Mouse (Mus musculus) liver, postnatal 0 days (tissue): ENCODE results near the gene Gm8068. TPM values are rescaled to one million over a fixed set of nuclear protein-coding genes. Genes with fewer than 3 reads are reported as not detected.
A peak's percentile ranks its signal among the peaks of the same experiment; 100 is the strongest.
"Not testable (repeated sequence)": the region's sequence is repeated elsewhere in the genome, so short reads cannot be mapped to it uniquely, and the experiment has no call there.

Experiments used
- ATAC-seq: fragments of 200-750 bp; cut with Nextera tagmentation; 2 replicates; pipeline ENCODE4 v1.8.0; 2017; ENCODE audit warnings: mild to moderate bottlenecking, moderate library complexity
- DNase-seq: peaks from one replicate; pipeline ENCODE4 v3.0.0-alpha.2; 2016
- H3K27ac ChIP-seq: fragments of 300-500 bp; sonication (generic); 2 replicates; pipeline ENCODE4 v1.5.1; 2014; ENCODE audit warnings: antibody characterized with exemption, moderate library complexity, mild to moderate bottlenecking, low read depth
- H3K27me3 ChIP-seq: fragments of 300-500 bp; sonication (generic); 2 replicates; pipeline ENCODE4 v1.6.1; 2014; ENCODE audit warnings: low read length, control low read depth, mixed read lengths; ENCODE audit not compliant: insufficient read depth
- H3K36me3 ChIP-seq: fragments of 300-500 bp; sonication (generic); replicated peaks from 2 replicates; pipeline ENCODE4 v1.6.1; 2014; ENCODE audit warnings: mild to moderate bottlenecking, control low read depth, low read length, moderate library complexity, mixed read lengths; ENCODE audit not compliant: insufficient read depth
- H3K4me1 ChIP-seq: fragments of 300-500 bp; sonication (generic); 2 replicates; pipeline ENCODE4 v1.6.1; 2014; ENCODE audit warnings: antibody characterized with exemption, mild to moderate bottlenecking, control low read depth; ENCODE audit not compliant: insufficient read depth
- H3K4me2 ChIP-seq: fragments of 300-500 bp; sonication (generic); 2 replicates; pipeline ENCODE4 v1.6.1; 2014; ENCODE audit warnings: low read depth, mild to moderate bottlenecking, low read length, moderate library complexity, mixed read lengths
- H3K4me3 ChIP-seq: fragments of 300-500 bp; sonication (generic); 2 replicates; pipeline ENCODE4 v1.5.1; 2014; ENCODE audit warnings: low read depth, low read length
- H3K9ac ChIP-seq: fragments of 300-500 bp; sonication (generic); replicated peaks from 2 replicates; pipeline ENCODE4 v1.6.1; 2014; ENCODE audit warnings: mild to moderate bottlenecking, moderate library complexity
- H3K9me3 ChIP-seq: fragments of 300-500 bp; sonication (generic); 2 replicates; pipeline ENCODE4 v1.6.1; 2016; ENCODE audit warnings: mild to moderate bottlenecking, control low read depth, low read length, mixed read lengths
- WGBS: fragments of 180-500 bp; shearing (Covaris S2); extraction: QIAGEN DNeasy Blood & Tissue Kit; methylation state at CpG from one replicate; pipeline ENCODE4 v1.1.7; 2014; ENCODE audit not compliant: insufficient replicate concordance; 5-methylcytosine and 5-hydroxymethylcytosine counted together
- polyA plus RNA-seq: library from polyadenylated mRNA; unstranded; fragments of >200 nt; fragmentation: Nextera tagmentation; extraction: Ambion mirVana; gene quantifications from 2 replicates; pipeline ENCODE4 v1.2.1, GENCODE M21; 2015

Gene Gm8068
- polyA plus RNA-seq, result not detected in 2 replicates

GRCm38 (mm10) chr14:41701785-41702184 lies at the start of gene Gm8068:
Gene Gm8068, minus strand, starts transcription at chr14:41701885.
- H3K27me3 ChIP-seq, H3K4me1 ChIP-seq, H3K4me2 ChIP-seq, H3K36me3 ChIP-seq, H3K27ac ChIP-seq, DNase-seq, H3K9me3 ChIP-seq, H3K4me3 ChIP-seq, ATAC-seq, H3K9ac ChIP-seq: not testable (repeated sequence)
- WGBS, result no CpG with 5 or more reads among the region's 3 CpGs

GRCm38 (mm10) chr14:41750514-41750913 lies 48.8 kb upstream of the Gm8068 start, which contains the start of gene Gm7929:
Gene Gm7929, minus strand, starts transcription at chr14:41750614.
- not testable (repeated sequence) for H3K36me3 ChIP-seq, H3K9ac ChIP-seq, DNase-seq, H3K4me1 ChIP-seq, ATAC-seq, H3K4me3 ChIP-seq, H3K27ac ChIP-seq, H3K9me3 ChIP-seq, H3K27me3 ChIP-seq, H3K4me2 ChIP-seq
- WGBS, result no CpG with 5 or more reads among the region's 1 CpGs

GRCm38 (mm10) chr14:41723437-41723836 lies 21.8 kb upstream of the Gm8068 start:
- not testable (repeated sequence) for H3K36me3 ChIP-seq, H3K4me2 ChIP-seq, H3K9me3 ChIP-seq, H3K27ac ChIP-seq, H3K27me3 ChIP-seq, H3K4me1 ChIP-seq, H3K4me3 ChIP-seq, H3K9ac ChIP-seq, ATAC-seq
- peak; percentile 9 for DNase-seq
- 59% methylated on average over 16 of the region's 17 CpGs for WGBS

GRCm38 (mm10) chr14:41717180-41717579 lies 15.5 kb upstream of the Gm8068 start:
- WGBS, result 69% methylated on average over 1 of the region's 1 CpGs
- H3K4me2 ChIP-seq, H3K36me3 ChIP-seq, ATAC-seq, H3K9ac ChIP-seq, DNase-seq, H3K27me3 ChIP-seq, H3K27ac ChIP-seq, H3K4me3 ChIP-seq, H3K4me1 ChIP-seq, H3K9me3 ChIP-seq: not testable (repeated sequence)

GRCm38 (mm10) chr14:41648176-41648575 lies 53.5 kb downstream of the Gm8068 start:
- 60% methylated on average over 2 of the region's 2 CpGs for WGBS

More at GRCm38 (mm10) chr14:41648176-41648575, 53.5 kb downstream of the Gm8068 start:
- DNase-seq, H3K27me3 ChIP-seq, H3K27ac ChIP-seq, H3K4me3 ChIP-seq, H3K36me3 ChIP-seq, H3K9me3 ChIP-seq, H3K4me1 ChIP-seq, H3K9ac ChIP-seq, ATAC-seq, H3K4me2 ChIP-seq: not testable (repeated sequence)

Other genes starting within 250 kb of the Gm8068 start
- not detected in 2 replicates for gene Gm7954, start 248.4 kb downstream of the Gm8068 start, polyA plus RNA-seq
- not detected in 2 replicates for gene Gm3486, start 212.4 kb downstream of the Gm8068 start, polyA plus RNA-seq
- gene Gm7970, start 146.3 kb downstream of the Gm8068 start, polyA plus RNA-seq, result not detected in 2 replicates
- not detected in 2 replicates for gene 1700049E17Rik2, start 128.7 kb downstream of the Gm8068 start, polyA plus RNA-seq
- not detected in 2 replicates for gene Gm3072, start 77.3 kb downstream of the Gm8068 start, polyA plus RNA-seq
- not detected in 2 replicates for gene Gm3676, start 55.4 kb downstream of the Gm8068 start, polyA plus RNA-seq
- not detected in 2 replicates for gene Gm7929, start 48.7 kb upstream of the Gm8068 start, polyA plus RNA-seq
- gene Gm47189, start 70.6 kb upstream of the Gm8068 start, polyA plus RNA-seq, result not detected in 2 replicates
- not detected in 2 replicates for gene Gm7980, start 205.4 kb upstream of the Gm8068 start, polyA plus RNA-seq
- not detected in 2 replicates for gene 1700049E17Rik1, start 223.1 kb upstream of the Gm8068 start, polyA plus RNA-seq
- not detected in 2 replicates for gene 1700024B05Rik, start 242.1 kb upstream of the Gm8068 start, polyA plus RNA-seq